Mouse (Mus musculus) limb, embryonic 14.5 days (tissue): ENCODE measurements at regions not wholly inside any gene's neighbourhood (a gene's known extent, or its start where the extent isn't known, plus 50 kb on each side); places are given as distances from the start of the nearest gene placed in this dataset.

Experiments used
- ATAC-seq: fragments of 200-750 bp; cut with Nextera tagmentation; 2 replicates; pipeline ENCODE4 v1.8.0; 2017; ENCODE audit warnings: low read depth, moderate number of reproducible peaks, moderate TSS enrichment; ENCODE audit not compliant: low FRiP score
- DNase-seq: peaks from one replicate; pipeline ENCODE4 v3.0.0-alpha.2; 2015; ENCODE audit warnings: low spot score
- H3K27ac ChIP-seq: fragments of 300-500 bp; sonication (generic); replicated peaks from 2 replicates; pipeline ENCODE4 v1.5.1; 2014; ENCODE audit warnings: low read depth, mild to moderate bottlenecking, low read length, moderate library complexity, mixed read lengths
- H3K27me3 ChIP-seq: fragments of 300-500 bp; sonication (generic); 2 replicates; pipeline ENCODE4 v1.6.1; 2014; ENCODE audit warnings: low read length, mixed read lengths; ENCODE audit not compliant: control insufficient read depth, insufficient read depth
- H3K36me3 ChIP-seq: fragments of 300-500 bp; sonication (generic); 2 replicates; pipeline ENCODE4 v1.6.1; 2014; ENCODE audit warnings: mild to moderate bottlenecking, low read length, moderate library complexity, mixed read lengths; ENCODE audit not compliant: control insufficient read depth, insufficient read depth
- H3K4me1 ChIP-seq: fragments of 300-500 bp; sonication (generic); 2 replicates; pipeline ENCODE4 v1.6.1; 2014; ENCODE audit warnings: antibody characterized with exemption, low read length, mixed read lengths; ENCODE audit not compliant: control insufficient read depth, insufficient read depth
- H3K4me2 ChIP-seq: fragments of 300-500 bp; sonication (generic); replicated peaks from 2 replicates; pipeline ENCODE4 v1.6.1; 2014; ENCODE audit warnings: low read depth, mild to moderate bottlenecking, low read length, moderate library complexity; ENCODE audit not compliant: severe bottlenecking
- H3K4me3 ChIP-seq: fragments of 300-500 bp; sonication (generic); replicated peaks from 2 replicates; pipeline ENCODE4 v1.5.1; 2014; ENCODE audit warnings: low read length
- H3K9ac ChIP-seq: fragments of 300-500 bp; sonication (generic); 2 replicates; pipeline ENCODE4 v1.6.1; 2014; ENCODE audit warnings: mild to moderate bottlenecking, low read depth, low read length, moderate library complexity; ENCODE audit not compliant: severe bottlenecking
- H3K9me3 ChIP-seq: fragments of 300-500 bp; sonication (generic); 2 replicates; pipeline ENCODE4 v1.6.1; 2016; ENCODE audit warnings: low read length; ENCODE audit not compliant: control insufficient read depth
- POLR2A ChIP-seq: fragments of 200-500 bp; IDR thresholded peaks from 2 replicates; pipeline ENCODE4 v1.8.0; 2012; ENCODE audit warnings: inconsistent platforms, mild to moderate bottlenecking, moderate library complexity, borderline replicate concordance; ENCODE audit not compliant: insufficient read depth, insufficient read length; ENCODE audit errors: extremely low read depth
- WGBS: fragments of 180-500 bp; shearing (Covaris S2); extraction: QIAGEN DNeasy Blood & Tissue Kit; methylation state at CpG from one replicate; pipeline ENCODE4 v1.1.7; 2014; 5-methylcytosine and 5-hydroxymethylcytosine counted together

DNA sequence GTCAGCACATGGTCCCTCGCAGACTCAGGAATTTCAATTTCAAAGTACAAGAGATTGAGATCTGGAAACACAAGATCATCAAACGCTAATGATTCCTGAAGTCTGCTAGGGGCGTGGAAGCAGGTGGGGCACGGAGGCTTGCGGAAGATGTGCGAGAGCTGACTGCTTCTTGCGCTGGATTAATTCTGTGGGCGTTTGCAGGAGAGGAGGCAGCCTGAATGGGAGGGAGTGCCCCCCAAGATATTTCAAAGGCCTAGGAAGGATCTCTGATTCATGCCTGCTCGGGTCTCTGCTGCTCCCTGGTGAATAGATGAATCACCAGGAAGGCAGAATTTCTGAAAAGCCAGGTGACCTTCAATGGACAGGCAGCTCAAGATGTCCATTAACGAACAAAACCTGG lies 442.1 kb downstream of the Tmem114 start:
- H3K27ac ChIP-seq = no peak overlapping the region
- ATAC-seq = no peak
- 37% methylated on average over 10 of the region's 10 CpGs for WGBS
- no peaks in the 10 kb centered on the region for H3K4me1 ChIP-seq
- no peak for DNase-seq
- no peak overlapping the region for H3K4me2 ChIP-seq
- H3K9ac ChIP-seq = no peak overlapping the region
- no peaks in the 10 kb centered on the region for H3K9me3 ChIP-seq
- H3K36me3 ChIP-seq = no peaks in the 10 kb centered on the region
- H3K4me3 ChIP-seq = no peak overlapping the region
- H3K27me3 ChIP-seq = no peaks in the 10 kb centered on the region
- no peak for TF ChIP-seq POLR2A

DNA sequence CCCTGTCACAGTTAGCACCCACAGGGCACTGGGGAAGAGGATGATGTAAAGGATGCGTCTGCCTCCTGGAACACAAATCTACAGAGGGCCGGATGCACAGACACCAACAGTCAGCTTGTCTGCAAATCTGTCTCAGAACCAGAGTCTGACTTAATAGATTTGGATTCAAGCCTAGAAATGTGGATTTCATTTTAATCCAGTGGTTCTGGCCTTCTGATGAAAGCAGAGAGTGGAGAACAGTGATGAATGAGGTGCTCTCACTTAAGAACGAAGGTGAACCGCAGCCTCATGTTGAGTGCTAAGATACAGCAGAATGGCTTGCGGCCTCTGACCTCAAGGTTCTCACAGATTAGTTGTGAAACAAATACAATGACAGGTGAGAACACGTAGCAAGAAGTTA lies 446.5 kb downstream of the Tmem114 start:
- no peak for TF ChIP-seq POLR2A
- Histone ChIP-seq H3K9ac (no peak overlapping the region), H3K36me3 (no peaks in the 10 kb centered on the region), H3K9me3 (no peaks in the 10 kb centered on the region), H3K4me3 (no peak overlapping the region), H3K4me2 (no peak overlapping the region), H3K27ac (no peak overlapping the region), H3K4me1 (no peaks in the 10 kb centered on the region), H3K27me3 (no peaks in the 10 kb centered on the region)
- no peak for ATAC-seq
- DNase-seq = peak; percentile 69
- WGBS = 37% methylated on average over 6 of the region's 6 CpGs

DNA sequence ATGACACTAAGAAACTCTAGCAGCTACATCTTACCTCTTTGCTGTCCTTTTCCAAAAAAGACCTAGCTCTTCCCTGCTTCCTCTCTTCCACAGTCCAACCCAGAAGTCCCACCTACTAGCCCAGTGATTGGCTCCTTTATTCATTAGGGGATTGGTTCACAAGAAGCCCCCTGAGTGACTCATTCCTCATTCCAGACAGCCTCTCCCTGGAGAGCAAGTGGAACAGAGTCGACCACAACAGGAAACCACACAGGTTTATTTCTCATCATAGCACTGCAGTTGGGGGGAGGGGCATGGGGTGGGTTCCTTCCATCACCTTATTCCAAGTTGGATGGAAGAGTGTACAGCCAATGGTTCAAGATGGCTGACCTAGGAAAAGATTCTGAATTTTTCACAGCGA lies 473.3 kb downstream of the Tmem114 start:
- Histone ChIP-seq H3K9ac (no peak overlapping the region), H3K36me3 (no peaks in the 10 kb centered on the region), H3K27ac (no peak overlapping the region), H3K4me3 (no peak overlapping the region), H3K9me3 (no peaks in the 10 kb centered on the region), H3K4me1 (no peaks in the 10 kb centered on the region), H3K4me2 (no peak overlapping the region), H3K27me3 (no peaks in the 10 kb centered on the region)
- DNase-seq = no peak
- no peak for TF ChIP-seq POLR2A
- ATAC-seq = no peak
- 58% methylated on average over 2 of the region's 2 CpGs for WGBS

DNA sequence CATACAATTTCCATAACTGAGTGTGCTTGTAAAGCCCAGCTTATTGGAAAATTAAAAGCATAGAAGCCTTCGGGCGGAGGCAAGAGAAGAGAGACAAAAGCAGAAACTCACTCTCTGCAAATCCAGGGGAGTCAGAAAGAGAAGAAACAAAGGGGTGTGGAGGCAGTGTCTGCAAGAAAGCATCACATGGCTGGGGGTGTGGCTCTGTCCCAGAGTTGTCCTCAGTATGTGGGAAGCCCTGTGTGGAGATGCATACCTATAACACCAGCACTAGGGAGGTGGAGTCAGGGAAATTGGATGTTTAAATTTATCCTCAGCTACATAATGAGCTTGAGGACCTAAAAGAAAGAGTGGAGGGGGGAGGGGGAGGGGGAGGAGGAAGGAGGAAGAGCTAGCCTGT lies 482.6 kb downstream of the Tmem114 start:
- H3K27ac ChIP-seq = no peak overlapping the region
- no peak overlapping the region for H3K4me3 ChIP-seq
- H3K9me3 ChIP-seq = no peaks in the 10 kb centered on the region
- no peak for TF ChIP-seq POLR2A
- H3K4me2 ChIP-seq = no peak overlapping the region
- H3K4me1 ChIP-seq = no peaks in the 10 kb centered on the region
- WGBS = 79% methylated on average over 2 of the region's 2 CpGs
- no peaks in the 10 kb centered on the region for H3K27me3 ChIP-seq
- no peak for ATAC-seq
- no peaks in the 10 kb centered on the region for H3K36me3 ChIP-seq
- no peak overlapping the region for H3K9ac ChIP-seq
- DNase-seq = no peak

- H3K4me3 ChIP-seq = no peak overlapping the region
- no peak overlapping the region for H3K4me2 ChIP-seq
- no peaks in the 10 kb centered on the region for H3K9me3 ChIP-seq
- H3K27ac ChIP-seq = no peak overlapping the region
- DNase-seq = no peak
- H3K36me3 ChIP-seq = no peaks in the 10 kb centered on the region
- TF ChIP-seq POLR2A = no peak
- no peak for ATAC-seq
- no peaks in the 10 kb centered on the region for H3K4me1 ChIP-seq
- 49% methylated on average over 5 of the region's 5 CpGs for WGBS
- no peaks in the 10 kb centered on the region for H3K27me3 ChIP-seq
- H3K9ac ChIP-seq = no peak overlapping the region
These were observed 487.8 kb downstream of the Tmem114 start for GRCm38 (mm10) chr16:7937167-7937566.

DNA sequence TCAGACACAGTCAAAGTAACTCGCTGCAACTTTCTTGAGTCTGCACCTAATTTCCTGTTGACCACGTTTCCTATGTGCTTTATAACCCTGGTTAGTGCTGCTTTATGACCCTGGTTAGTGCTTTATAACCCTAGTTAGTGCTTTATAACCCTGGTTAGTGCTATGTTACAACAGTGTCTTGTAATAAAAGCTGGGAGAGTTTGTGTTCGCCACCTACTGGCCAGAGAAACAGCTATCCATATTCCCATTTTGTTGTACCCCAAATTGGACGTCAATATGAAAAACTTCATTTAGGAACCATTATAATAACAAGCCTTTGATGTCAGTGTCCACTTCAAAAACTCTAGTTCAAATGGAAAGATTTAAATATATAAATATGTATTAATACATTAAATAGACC lies 492.6 kb downstream of the Tmem114 start:
- Histone ChIP-seq H3K4me2 (no peak overlapping the region), H3K27ac (no peak overlapping the region), H3K9ac (no peak overlapping the region), H3K4me3 (no peak overlapping the region), H3K4me1 (peaks cover 10% of the 10 kb centered on the region; the same call in 1 of the 2 replicates), H3K9me3 (no peaks in the 10 kb centered on the region), H3K27me3 (no peaks in the 10 kb centered on the region), H3K36me3 (no peaks in the 10 kb centered on the region)
- DNase-seq (no peak), ATAC-seq (no peak)
- 18% methylated on average over 4 of the region's 4 CpGs for WGBS
- TF ChIP-seq POLR2A = no peak
